In genomic region chr4:149701426-149702209, GRCm38 (mm10) we compare ENCODE assay signal across 10 mouse cellular contexts. TPM values are rescaled to one million over a fixed set of nuclear protein-coding genes. Genes with fewer than 3 reads are reported as not detected.
DNase-seq lines count a peak whose midpoint lies in the region; ATAC-seq and TF ChIP-seq lines count a peak whose summit lies in the region.
"Had no signal": no experiment of that assay in that cellular context is flagged by ENCODE, and none has a peak within 500 bp of the region (broad histone marks: within the 10 kb centered on the region; RNA-seq: fewer than 3 reads in every experiment).

No protein-coding gene starts in this region.

- H3K4me2 ChIP-seq in midbrain, embryonic 11.5 days = no peak overlapping the region
- H3K4me2 ChIP-seq: heart, embryonic 13.5 days; neural tube, embryonic 13.5 days had no signal

- peak; percentile 60 to 77 for DNase-seq in heart, adult 2 months
- no peak for DNase-seq in heart, embryonic 10.5 days (ENCODE audit: low spot score)
- DNase-seq in MEL (ENCODE audit: low read depth, low spot score) = peak; percentile 96
- peak; percentile 49 for DNase-seq in lung, postnatal 14 days
- DNase-seq in thymus, postnatal 10 days (ENCODE audit: low spot score in 2 of 2) = peak; percentile 66 to 71
- no peak for DNase-seq in midbrain, embryonic 11.5 days (ENCODE audit: low spot score, missing footprints)
- DNase-seq in frontal cortex, postnatal 14 days (ENCODE audit: low spot score in 2 of 2) = no peak

- intact Hi-C loops in heart, adult 2 months (cut with DNase I) = no loop called here

- H3K27me3 ChIP-seq in heart, adult 2 months (ENCODE audit: control insufficient read depth, insufficient read depth, low read length) = no peaks in the 10 kb centered on the region
- peaks cover 33% of the 10 kb centered on the region for H3K27me3 ChIP-seq in heart, embryonic 10.5 days (ENCODE audit: insufficient read depth, poor library complexity, severe bottlenecking)
- no peaks in the 10 kb centered on the region for H3K27me3 ChIP-seq in MEL (ENCODE audit: control insufficient read depth in 1 of 2, insufficient read depth in 2 of 2, low read length in 2 of 2)
- H3K27me3 ChIP-seq in midbrain, embryonic 11.5 days (ENCODE audit: control insufficient read depth, insufficient read depth, low read length) = peaks cover 10% of the 10 kb centered on the region

- TF ChIP-seq CTCF in heart, adult 2 months (IDR thresholded peaks at IDR 0.05) = no peak
- no peak for TF ChIP-seq CTCF in MEL (IDR thresholded peaks at IDR 0.05 in 2 of 3, conservative IDR thresholded peaks at IDR 0.05 in 1 of 3; ENCODE audit: control insufficient read depth in 1 of 3, insufficient read depth in 1 of 3, low read depth in 2 of 3, low read length in 3 of 3, poor library complexity in 1 of 3, severe bottlenecking in 1 of 3)

- H3K36me3 ChIP-seq in heart, adult 2 months (ENCODE audit: control insufficient read depth, insufficient read depth, low read length) = no peaks in the 10 kb centered on the region
- no peaks in the 10 kb centered on the region for H3K36me3 ChIP-seq in heart, embryonic 10.5 days
- peaks cover 0 to 20% of the 10 kb centered on the region in 2 experiments; a peak in 2 of 4 replicates for H3K36me3 ChIP-seq in MEL (ENCODE audit: control insufficient read depth in 1 of 2, insufficient read depth in 2 of 2, low read length in 2 of 2)
- H3K36me3 ChIP-seq in midbrain, embryonic 11.5 days (ENCODE audit: control insufficient read depth, insufficient read depth, low read length) = no peaks in the 10 kb centered on the region
- H3K36me3 ChIP-seq: heart, embryonic 13.5 days; neural tube, embryonic 13.5 days had no signal

- peak overlapping the region; percentile 36; the same call in 1 of the 2 replicates for H3K27ac ChIP-seq in heart, adult 2 months
- no peak overlapping the region for H3K27ac ChIP-seq in heart, embryonic 10.5 days
- H3K27ac ChIP-seq in MEL (ENCODE audit: control insufficient read depth, low read depth, low read length) = peak overlapping the region; percentile 89
- no peak overlapping the region for H3K27ac ChIP-seq in midbrain, embryonic 11.5 days (ENCODE audit: low read depth, low read length)
- H3K27ac ChIP-seq: heart, embryonic 13.5 days; neural tube, embryonic 13.5 days had no signal

- no peak overlapping the region for H3K4me3 ChIP-seq in heart, adult 2 months
- H3K4me3 ChIP-seq in heart, embryonic 10.5 days = no peak overlapping the region
- H3K4me3 ChIP-seq in MEL (ENCODE audit: control insufficient read depth in 1 of 2, insufficient read depth in 1 of 2, low read depth in 2 of 2, low read length in 2 of 2) = peak overlapping the region; percentile 47 to 56
- H3K4me3 ChIP-seq in midbrain, embryonic 11.5 days (ENCODE audit: low read depth, low read length) = no peak overlapping the region
- H3K4me3 ChIP-seq: heart, embryonic 13.5 days; neural tube, embryonic 13.5 days had no signal

- 73% methylated on average over 18 of the region's 18 CpGs for WGBS in heart, adult 2 months
- WGBS in heart, embryonic 10.5 days = 60% methylated on average over 18 of the region's 18 CpGs
- 67% methylated on average over 18 of the region's 18 CpGs for WGBS in midbrain, embryonic 11.5 days

- TF ChIP-seq EP300 in heart, adult 2 months (IDR thresholded peaks at IDR 0.05; ENCODE audit: insufficient read depth, low read depth, low read length) = no peak
- no peak; a peak in 1 of 4 replicates for TF ChIP-seq EP300 in MEL (IDR thresholded peaks at IDR 0.05; ENCODE audit: low read depth in 1 of 2, low read length in 2 of 2)

- 0 out of 2 replicates have a peak, but pooled peaks have one; percentile 57 for TF ChIP-seq POLR2A in heart, adult 2 months (IDR thresholded peaks at IDR 0.05; ENCODE audit: insufficient read depth, low read depth, low read length)
- TF ChIP-seq POLR2A in MEL (IDR thresholded peaks at IDR 0.05; ENCODE audit: control insufficient read depth in 1 of 2, insufficient read depth in 1 of 2, low read depth in 1 of 2, low read length in 2 of 2, poor library complexity in 1 of 2) = peak; percentile 9 to 90; a peak in 2 of 4 replicates

- no peak for TF ChIP-seq RAD21 in MEL (IDR thresholded peaks at IDR 0.05; ENCODE audit: low read depth, low read length)

- H3K9me3 ChIP-seq in heart, embryonic 10.5 days = no peaks in the 10 kb centered on the region
- no peaks in the 10 kb centered on the region for H3K9me3 ChIP-seq in MEL (replicated peaks; ENCODE audit: insufficient read depth, low read length)
- no peaks in the 10 kb centered on the region for H3K9me3 ChIP-seq in midbrain, embryonic 11.5 days (ENCODE audit: control insufficient read depth, low read length)
- H3K9me3 ChIP-seq: heart, embryonic 13.5 days; neural tube, embryonic 13.5 days had no signal

- peak; percentile 14; the same call in 1 of the 2 replicates for ATAC-seq in granulocyte monocyte progenitor cell, adult 5-6 weeks (replicated peaks; ENCODE audit: poor library complexity, severe bottlenecking)
- no peak for ATAC-seq in midbrain, embryonic 11.5 days (ENCODE audit: low FRiP score)

- peaks cover 8% of the 10 kb centered on the region for H3K4me1 ChIP-seq in heart, adult 2 months (ENCODE audit: control insufficient read depth, insufficient read depth, low read length)
- H3K4me1 ChIP-seq in heart, embryonic 10.5 days = peaks cover 30% of the 10 kb centered on the region
- peaks cover 12 to 40% of the 10 kb centered on the region in 2 experiments for H3K4me1 ChIP-seq in MEL (ENCODE audit: control insufficient read depth in 1 of 2, insufficient read depth in 2 of 2, low read length in 2 of 2)
- H3K4me1 ChIP-seq in midbrain, embryonic 11.5 days (ENCODE audit: control insufficient read depth, insufficient read depth, low read length) = peaks cover 4% of the 10 kb centered on the region; the same call in 1 of the 2 replicates

- H3K79me2 ChIP-seq in heart, adult 2 months (replicated peaks; ENCODE audit: control insufficient read depth, insufficient read depth, low read length) = no peaks in the 10 kb centered on the region
- peaks cover 21% of the 10 kb centered on the region for H3K79me2 ChIP-seq in MEL (ENCODE audit: control insufficient read depth, insufficient read depth, low read length, poor library complexity)

- no peak overlapping the region for H3K9ac ChIP-seq in heart, adult 2 months (ENCODE audit: low read depth, low read length)
- H3K9ac ChIP-seq in MEL (ENCODE audit: control insufficient read depth, low read depth, low read length, poor library complexity, severe bottlenecking) = peak overlapping the region; percentile 68
- no peak overlapping the region for H3K9ac ChIP-seq in midbrain, embryonic 11.5 days (ENCODE audit: low read length)
- H3K9ac ChIP-seq: heart, embryonic 13.5 days; neural tube, embryonic 13.5 days had no signal

TF ChIP-seq in MEL, 35 proteins besides CTCF, POLR2A, EP300 and RAD21:
- TF ChIP-seq MAZ (IDR thresholded peaks at IDR 0.05; ENCODE audit: low read depth, low read length) (peak; percentile 3; the same call in 1 of the 2 replicates), NELFE (IDR thresholded peaks at IDR 0.05; ENCODE audit: low read depth, low read length) (peak; percentile 73), NRF1 (IDR thresholded peaks at IDR 0.05; ENCODE audit: insufficient read depth, low read depth, low read length, poor library complexity, severe bottlenecking) (no peak), HCFC1 (IDR thresholded peaks at IDR 0.05; ENCODE audit: low read depth, low read length) (peak; percentile 16; the same call in 1 of the 2 replicates), ZMIZ1 (IDR thresholded peaks at IDR 0.05; ENCODE audit: low read depth, low read length) (peak; percentile 84), TBP (IDR thresholded peaks at IDR 0.05; ENCODE audit: low read depth, low read length) (peak; percentile 93), TCF12 (IDR thresholded peaks at IDR 0.05; ENCODE audit: low read depth, low read length) (peak; percentile 57; the same call in 1 of the 2 replicates), KAT2A (conservative IDR thresholded peaks at IDR 0.05; ENCODE audit: low read depth, low read length) (no peak), POLR2AphosphoS2 (IDR thresholded peaks at IDR 0.05; ENCODE audit: low read length) (peak; percentile 50; the same call in 1 of the 2 replicates)
TF ChIP-seq in MEL: peak in this region for 7.

RNA-seq across cellular contexts. Expression of gene Pik3cd, which starts 0.8 kb away (rescaled TPM):
- total RNA-seq in heart, adult 2 months (2021) = 1 to 10 TPM; 3.4 to 4.2 TPM
- 3.6 and 4.7 TPM in 2 replicates for polyA plus RNA-seq in heart, adult 2 months (2012; rRNA removed)
- 3.4 and 4.8 TPM in 2 replicates for polyA plus RNA-seq in heart, embryonic 10.5 days (2016; fragmentation: Nextera tagmentation; extraction: Ambion mirVana)
- total RNA-seq in MEL (2012; rRNA removed) = 45.7 and 45.9 TPM in 2 replicates
- 100 to 1,000 TPM in 1 of 2 experiments, 10 to 100 TPM in 1; 49.8 to 152 TPM for polyA plus RNA-seq in MEL (2012; ENCODE audit: insufficient read depth in 1 of 2, insufficient read length in 2 of 2, low read depth in 1 of 2, low replicate concordance in 2 of 2, missing spikeins in 1 of 2)
- 72.9 and 80.4 TPM in 2 replicates for total RNA-seq in granulocyte monocyte progenitor cell, adult 5-6 weeks (2014; fragmentation: Nextera tagmentation)
- total RNA-seq in granulocyte monocyte progenitor cell, adult 5-6 weeks (2017) = 64.5 and 81.6 TPM in 2 replicates
- 7.8 and 8.7 TPM in 2 replicates for polyA plus RNA-seq in midbrain, embryonic 11.5 days (2014; fragmentation: Nextera tagmentation; extraction: Ambion mirVana)

RNA-seq across cellular contexts. Expression of gene Tmem201, which starts 36.2 kb away (rescaled TPM):
- 10 to 100 TPM; 85.9 to 93.3 TPM for total RNA-seq in heart, adult 2 months (2021)
- polyA plus RNA-seq in heart, adult 2 months (2012; rRNA removed) = 106 and 107 TPM in 2 replicates
- polyA plus RNA-seq in heart, embryonic 10.5 days (2016; fragmentation: Nextera tagmentation; extraction: Ambion mirVana) = 43.1 and 54.0 TPM in 2 replicates
- 28.3 and 31.5 TPM in 2 replicates for total RNA-seq in MEL (2012; rRNA removed)
- polyA plus RNA-seq in MEL (2012; ENCODE audit: insufficient read depth in 1 of 2, insufficient read length in 2 of 2, low read depth in 1 of 2, low replicate concordance in 2 of 2, missing spikeins in 1 of 2) = 10 to 100 TPM in 1 of 2 experiments, not detected in 1; 60.6 TPM
- total RNA-seq in granulocyte monocyte progenitor cell, adult 5-6 weeks (2014; fragmentation: Nextera tagmentation) = 14.0 and 17.6 TPM in 2 replicates
- 7.1 and 7.5 TPM in 2 replicates for total RNA-seq in granulocyte monocyte progenitor cell, adult 5-6 weeks (2017)
- polyA plus RNA-seq in midbrain, embryonic 11.5 days (2014; fragmentation: Nextera tagmentation; extraction: Ambion mirVana) = 15.8 and 18.4 TPM in 2 replicates

Comparison
In these comparisons a context has a peak if more than half of its experiments do, and no peak if none do; other contexts are left out.
1. DNase-seq: peak in heart, adult 2 months (2 of 2), MEL (single experiment), lung, postnatal 14 days (single experiment) and thymus, postnatal 10 days (2 of 2); none in heart, embryonic 10.5 days (single experiment), midbrain, embryonic 11.5 days (single experiment) and frontal cortex, postnatal 14 days (0 of 2).
2. H3K27ac ChIP-seq: peak in heart, adult 2 months (single experiment) and MEL (single experiment); none in heart, embryonic 10.5 days (single experiment) and midbrain, embryonic 11.5 days (single experiment).
3. H3K4me3 ChIP-seq: peak in MEL (2 of 2); none in heart, adult 2 months (single experiment), heart, embryonic 10.5 days (single experiment) and midbrain, embryonic 11.5 days (single experiment).